Mouse (Mus musculus) layer of hippocampus, adult 8-10 months (tissue): ENCODE results near the gene Myl9. TPM values are rescaled to one million over a fixed set of nuclear protein-coding genes. Genes with fewer than 3 reads are reported as not detected.

Experiments used
- DNase-seq, 2 experiments: peaks; one replicate each; pipeline ENCODE4 v3.0.0; 2022; ENCODE audit warnings: low spot score in 2 of 2
- total RNA-seq, 4 experiments: library from RNA; stranded (reverse); gene quantifications; 2 replicates each; pipeline ENCODE4 v1.2.4; 2022

Gene Myl9
- total RNA-seq = 10 to 100 TPM; 10.4 to 22.0 (median 16.4) TPM

DNA sequence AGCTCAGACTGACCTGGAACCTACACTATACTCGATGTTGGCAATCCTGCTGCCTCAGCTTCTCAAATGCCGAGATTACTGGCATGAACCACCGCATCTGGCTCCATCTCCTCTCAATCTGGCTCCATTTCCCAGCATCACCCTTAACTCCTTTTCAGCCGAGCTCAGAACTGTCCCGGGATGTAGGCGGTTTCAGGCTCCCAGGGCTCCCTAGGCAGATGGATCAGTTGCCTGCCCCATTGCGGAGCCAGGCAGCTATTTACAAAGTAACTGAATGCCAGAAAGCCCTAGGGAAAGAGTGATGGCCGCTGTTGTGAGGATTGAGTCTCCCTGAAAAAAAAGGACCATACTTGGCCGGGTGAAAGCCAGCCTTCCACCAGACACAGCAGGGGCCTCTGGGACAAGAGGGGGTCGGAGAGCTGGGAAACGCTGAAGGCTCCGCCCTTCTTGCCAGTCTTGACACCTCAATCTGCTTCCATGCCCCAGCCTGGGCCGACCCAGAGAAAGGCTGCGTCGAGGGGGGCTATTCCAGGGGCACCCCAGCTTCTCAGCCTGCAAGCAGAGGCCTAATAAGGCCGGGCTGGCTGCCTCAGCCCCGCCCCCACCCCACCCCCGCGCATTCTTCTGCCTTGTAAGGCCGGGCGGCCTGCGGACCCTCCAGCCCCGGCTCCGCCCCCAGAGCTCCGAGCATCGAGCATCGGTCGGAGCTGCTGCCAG lies at the start of gene Myl9:
TSS of gene Myl9 (plus strand) at position 683 of the 717 bp plus-strand sequence.
- no peak for DNase-seq

DNA sequence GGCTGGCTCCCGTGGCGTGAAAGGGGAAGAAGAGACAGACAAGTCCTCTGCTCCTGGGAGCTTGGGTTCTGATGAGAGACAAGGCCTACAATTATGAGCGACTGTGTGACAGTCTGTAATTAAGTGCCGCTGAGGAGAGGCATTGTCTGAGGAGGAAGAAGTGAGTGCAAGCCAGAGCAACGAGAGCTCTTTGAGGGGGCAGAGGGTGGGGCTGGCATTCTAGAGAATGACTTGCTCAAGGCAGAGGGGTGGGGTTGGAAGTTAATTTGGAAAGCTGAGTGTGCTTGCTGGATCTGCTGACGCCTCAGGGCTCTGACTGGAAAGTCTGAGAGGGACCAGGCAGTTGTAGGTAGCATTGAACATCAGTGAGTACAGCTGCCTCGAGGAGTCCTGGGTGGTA lies 48.9 kb upstream of the Myl9 start:
- no peak for DNase-seq

DNA sequence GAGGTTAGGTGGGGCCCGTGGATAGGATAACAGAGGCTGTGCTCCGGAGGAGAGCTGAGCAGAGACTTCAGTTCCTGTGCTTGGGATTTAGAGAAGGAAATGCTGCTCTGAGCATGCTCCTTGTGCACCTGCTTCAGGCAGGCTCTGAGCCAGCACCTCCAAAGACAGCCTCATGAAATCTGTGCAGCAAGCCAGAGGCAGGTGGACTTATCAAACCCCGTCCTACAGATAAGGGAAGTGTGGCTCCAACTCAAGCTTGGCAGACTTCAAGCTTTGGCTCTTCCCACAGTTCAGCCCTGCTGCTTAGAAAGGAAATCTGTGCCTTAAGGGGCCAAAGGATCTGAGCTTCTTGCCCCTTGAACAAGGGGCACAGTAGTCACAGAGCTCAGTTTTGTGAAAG lies 48.3 kb upstream of the Myl9 start:
- peak in 1 of 2 experiments; percentile 50 for DNase-seq

DNA sequence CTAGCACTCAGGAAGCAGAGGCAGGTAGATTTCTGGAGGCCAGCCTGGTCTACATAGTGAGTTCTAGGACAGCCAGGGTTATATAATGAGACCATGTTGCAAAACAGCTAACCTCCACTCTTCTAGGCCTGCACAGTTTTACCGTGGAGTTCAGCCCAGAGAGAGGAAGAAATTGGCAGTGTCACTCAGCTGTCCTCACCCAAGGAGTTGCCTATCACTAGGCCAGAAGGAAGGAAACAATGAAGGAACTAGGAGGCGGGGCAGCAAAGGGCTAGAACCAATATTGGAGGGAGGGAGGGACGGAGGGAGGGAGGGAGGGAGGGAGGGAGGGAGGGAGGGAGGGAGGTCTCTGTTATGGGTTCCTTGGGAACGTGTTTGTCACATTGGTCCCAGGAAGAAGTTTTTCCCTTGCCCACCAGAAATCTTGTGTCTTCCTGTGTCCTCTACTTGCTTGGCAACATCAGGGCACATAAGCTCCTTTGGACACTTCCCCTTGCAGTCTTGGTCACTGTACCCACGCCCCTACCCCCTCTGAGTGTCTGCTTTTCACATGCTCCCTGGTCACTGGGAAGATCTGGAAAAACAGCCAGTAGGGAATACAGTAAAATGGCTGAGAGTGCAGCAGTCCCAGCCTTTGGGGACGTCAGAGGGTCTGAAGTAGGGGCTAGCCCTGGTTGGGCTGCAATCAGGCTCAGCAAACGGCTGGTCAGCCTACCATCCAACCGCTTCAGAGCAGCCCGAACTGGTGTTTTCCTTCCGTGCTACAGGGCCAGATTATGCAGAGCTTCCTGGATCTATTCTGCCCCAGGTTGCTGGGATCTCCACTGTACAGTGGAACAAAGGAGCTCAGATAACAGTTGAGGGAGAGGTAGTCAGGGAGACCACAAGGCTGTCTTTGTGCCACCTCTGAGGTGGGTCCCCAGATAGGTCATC lies 45.4 kb upstream of the Myl9 start:
- no peak for DNase-seq

DNA sequence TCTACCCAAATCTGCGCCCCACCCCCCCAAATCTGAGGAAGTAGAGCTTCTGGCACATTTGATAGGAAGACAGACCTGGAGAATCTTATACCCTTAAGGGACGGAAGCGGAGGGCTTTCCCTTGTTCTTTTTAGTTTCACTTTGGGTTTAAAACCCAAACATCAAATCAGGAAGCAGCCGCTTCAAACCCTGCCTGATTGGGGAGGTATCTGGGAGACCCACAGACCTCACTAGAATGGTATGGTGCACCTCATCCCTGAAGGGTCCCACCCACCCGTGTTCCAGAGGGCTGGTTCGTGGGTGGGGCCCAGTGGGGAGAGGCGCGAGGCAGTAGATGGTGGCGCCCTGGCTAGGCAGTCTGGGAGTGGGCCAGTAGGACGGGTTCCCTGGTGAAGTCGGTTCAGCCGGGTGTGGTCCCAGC lies 44.7 kb upstream of the Myl9 start:
- DNase-seq = no peak

DNA sequence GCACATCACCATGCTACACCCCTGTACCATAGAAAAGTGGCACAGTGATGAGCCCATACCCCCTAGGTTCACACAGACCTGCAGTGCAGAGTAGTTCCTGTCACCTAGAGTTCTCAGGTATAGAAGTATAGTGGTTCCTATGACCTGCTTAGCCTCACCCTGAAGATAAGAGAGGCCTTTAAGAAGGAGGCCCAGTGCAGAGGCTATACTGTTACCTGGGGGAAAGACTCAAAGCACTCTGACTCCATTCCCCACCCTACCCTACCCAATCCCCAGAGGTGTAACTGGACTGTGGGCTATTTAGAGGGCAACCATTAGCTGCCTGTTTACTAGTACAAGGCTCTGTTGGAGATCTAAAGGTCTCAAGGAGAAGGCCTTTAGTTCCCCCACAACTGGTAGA lies 43.6 kb upstream of the Myl9 start:
- DNase-seq = no peak

DNA sequence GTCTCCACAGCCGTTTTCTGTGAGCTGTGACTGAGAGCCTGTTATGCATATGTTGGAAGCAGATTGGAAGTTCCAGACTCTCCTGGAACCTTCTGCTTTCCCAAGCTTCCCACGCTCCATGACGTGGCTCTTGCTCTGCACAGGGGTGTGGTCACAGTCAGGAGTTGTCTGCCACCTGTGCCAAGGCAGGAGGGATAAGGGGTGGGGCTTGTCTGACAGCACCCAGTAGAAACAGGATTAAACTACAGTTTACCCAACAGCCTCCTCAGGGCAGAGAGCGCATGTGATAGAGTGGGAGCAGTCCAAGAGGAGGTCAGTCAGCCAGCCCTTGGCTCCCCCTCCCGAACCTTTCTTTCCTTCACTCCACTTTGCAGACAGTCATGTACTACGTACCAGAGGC lies 43.1 kb upstream of the Myl9 start:
- DNase-seq = peak; percentile 83 to 86

DNA sequence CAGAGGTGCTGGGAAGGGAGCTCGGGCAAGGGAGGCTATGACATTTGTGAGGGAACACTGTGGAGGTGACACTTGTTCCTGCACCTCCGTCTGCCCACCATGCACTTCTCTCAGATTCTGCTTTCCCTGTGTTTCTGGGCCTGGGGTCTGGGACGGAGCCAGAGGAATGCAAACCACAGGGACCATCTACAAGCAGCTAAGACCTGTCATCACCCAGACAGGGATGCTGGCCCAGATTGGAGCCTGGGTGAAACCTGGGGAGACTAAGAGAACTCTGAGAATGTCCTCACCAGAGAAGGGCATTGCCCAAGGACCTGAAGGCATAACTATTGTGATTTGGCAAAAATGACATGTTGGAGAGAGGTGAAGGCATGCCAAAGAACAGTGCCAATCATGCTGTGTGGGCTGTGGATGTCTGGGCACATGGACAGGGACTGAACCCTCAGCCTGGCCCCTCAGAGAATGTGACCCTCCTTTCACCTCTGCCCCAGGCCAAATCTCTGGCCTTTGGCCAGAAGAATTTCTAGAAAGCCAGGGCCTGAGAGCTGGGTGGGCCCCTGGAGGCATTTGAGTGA lies 39.4 kb upstream of the Myl9 start:
- no peak for DNase-seq

DNA sequence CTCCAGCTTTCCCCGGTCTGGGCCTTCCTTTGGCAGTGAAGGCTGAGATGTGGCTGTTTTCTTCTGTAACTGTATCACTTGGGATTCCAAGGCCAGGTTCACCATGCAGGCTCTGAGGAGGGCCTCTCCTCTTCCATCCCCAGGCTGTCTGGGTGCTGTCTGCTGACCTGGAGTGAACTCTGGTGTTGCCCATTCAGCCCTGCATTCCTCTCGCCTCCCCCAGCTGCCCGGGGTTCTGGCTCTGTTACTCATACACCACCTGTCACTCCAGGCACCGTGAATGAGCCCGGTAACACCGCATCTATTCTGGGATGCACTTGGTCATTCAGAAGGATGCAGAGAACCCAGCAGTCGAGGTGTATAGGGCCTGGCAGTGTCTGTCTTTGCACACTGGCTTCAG lies 38.4 kb upstream of the Myl9 start:
- DNase-seq = no peak

DNA sequence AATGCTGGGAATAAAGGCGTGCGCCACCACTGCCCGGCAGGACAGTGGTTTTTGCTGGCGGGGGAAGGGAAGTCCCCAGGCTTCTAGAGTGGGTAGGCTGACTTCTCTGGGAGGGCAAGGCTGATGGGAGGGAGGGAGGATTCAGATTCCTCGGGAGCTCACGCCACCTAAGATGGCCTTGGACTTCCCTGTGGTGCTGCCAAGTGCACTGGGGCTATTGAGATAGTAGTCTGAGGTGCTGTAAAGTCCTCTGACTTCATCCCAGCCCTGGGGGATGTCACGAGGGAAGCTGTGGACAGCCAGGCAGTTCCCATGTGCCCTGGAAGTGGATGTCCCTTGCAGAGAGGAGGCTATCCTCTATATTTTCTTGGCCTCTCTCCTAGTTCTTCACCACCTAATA lies 37.2 kb upstream of the Myl9 start:
- DNase-seq = no peak

DNA sequence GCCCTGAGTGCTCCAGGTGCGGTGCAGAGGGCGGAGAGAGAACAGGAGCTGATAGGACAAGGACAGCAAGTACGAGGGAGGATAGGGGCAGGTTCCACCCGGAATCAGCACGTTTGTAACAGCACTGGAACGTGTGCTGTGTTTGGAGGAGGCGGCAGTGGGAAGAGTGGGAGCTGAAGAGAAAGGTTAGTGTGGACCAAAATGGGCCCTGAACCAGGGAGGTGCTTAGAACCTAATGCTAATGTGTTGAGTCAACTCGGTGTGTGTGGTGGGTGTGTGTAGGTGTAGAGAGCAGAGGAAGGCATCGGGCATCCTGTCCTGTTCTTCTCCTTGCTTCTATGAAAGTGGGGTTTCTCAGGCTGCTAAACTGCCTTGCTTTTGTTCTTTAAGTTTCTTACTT lies 34.0 kb upstream of the Myl9 start:
- DNase-seq = no peak

DNA sequence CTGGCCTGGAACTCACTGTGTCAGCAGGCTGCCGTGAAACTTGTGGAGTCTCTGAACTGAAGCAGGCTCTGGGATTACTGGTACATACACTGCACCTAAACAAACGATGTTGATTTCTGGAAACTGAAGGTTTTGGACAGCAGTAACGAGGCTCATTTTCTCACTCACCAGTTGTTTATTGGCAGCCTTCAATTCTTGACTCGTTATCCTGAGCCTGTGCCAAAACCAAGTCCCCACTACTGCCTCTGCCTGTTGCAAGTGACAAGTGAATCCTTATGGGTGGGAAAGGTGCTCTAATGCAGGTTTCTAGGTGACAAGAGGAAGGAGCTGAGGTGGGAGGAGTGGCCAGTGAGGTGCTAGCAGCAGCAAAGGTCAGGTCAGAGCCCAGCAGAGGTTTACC lies 33.2 kb upstream of the Myl9 start:
- no peak for DNase-seq

DNA sequence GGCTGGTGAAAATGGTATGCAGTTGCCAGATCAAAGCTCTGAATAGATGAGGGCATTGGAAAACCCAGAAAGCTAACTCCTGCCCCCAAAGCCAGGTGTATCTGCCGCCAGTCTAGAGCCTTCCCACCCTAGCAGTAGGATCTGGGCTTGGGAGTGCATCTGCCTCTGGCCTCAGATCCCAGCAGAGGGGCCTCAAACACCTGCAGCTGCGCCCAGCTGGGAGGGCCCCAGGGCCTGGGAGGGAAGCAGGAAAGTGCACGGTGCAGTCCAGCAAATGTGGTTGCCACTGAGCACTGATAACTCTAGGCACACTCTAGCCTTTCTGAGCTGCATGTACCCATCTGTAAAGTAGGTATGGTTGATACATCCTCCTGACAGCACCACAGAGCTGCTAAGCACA lies 32.0 kb upstream of the Myl9 start:
- no peak for DNase-seq

DNA sequence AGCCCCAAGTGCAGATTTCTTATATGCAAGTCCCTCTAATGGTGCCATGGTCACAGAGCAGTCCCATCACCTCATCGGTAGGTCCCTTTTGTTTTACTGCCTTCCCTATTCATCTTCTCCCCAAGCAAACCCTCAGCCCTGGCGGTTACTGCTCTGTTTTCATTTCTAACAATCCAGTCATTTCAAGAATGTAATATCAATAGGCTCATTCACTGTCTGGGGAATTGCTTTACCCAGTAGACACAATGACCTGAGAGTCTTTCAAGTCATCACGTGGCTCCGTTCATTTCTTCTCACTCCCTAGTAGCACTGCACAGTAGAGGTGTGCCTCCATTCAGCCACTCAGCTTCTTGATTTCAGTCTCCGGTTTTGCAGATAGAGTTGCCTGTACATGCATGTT lies 30.8 kb upstream of the Myl9 start:
- no peak for DNase-seq

DNA sequence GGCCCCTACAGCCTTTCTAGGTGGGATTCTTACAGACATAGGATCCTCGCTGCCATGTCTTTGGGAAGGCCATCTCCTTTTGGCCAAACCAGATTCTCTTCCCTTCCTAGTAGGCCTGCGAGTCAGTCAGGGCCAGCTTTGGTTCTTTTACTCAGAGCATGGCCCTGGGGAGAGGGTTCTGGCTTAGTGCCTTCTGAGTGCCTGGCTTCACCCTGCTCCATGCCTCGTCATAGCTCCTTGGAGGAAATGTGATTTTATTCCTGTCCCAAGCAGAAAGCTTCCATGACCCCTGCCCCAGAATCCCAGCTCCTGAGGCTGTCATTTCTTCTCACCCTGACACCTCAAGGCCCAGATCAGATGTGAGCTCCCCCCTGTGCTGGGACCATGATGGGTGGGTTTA lies 27.9 kb upstream of the Myl9 start:
- no peak for DNase-seq

DNA sequence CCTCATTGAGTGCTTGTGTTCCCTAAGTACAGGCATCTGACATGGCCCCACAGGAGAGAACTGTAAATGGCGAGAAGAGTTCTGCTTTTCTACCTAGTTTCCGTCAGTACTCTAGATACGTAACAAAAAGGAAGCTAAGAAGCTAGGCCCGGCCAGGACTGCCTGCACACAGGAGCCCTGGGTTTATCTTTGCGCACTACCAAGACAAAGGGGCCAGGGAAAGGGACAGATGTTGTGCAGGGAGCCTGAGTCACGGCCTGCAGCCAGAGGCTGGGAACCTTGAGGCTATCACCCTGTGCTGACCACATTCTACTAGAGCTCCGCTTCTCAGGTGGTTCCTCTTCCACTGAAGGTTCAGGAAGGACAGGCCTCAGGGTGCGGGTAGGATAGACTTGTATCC lies 25.5 kb upstream of the Myl9 start:
- no peak for DNase-seq

DNA sequence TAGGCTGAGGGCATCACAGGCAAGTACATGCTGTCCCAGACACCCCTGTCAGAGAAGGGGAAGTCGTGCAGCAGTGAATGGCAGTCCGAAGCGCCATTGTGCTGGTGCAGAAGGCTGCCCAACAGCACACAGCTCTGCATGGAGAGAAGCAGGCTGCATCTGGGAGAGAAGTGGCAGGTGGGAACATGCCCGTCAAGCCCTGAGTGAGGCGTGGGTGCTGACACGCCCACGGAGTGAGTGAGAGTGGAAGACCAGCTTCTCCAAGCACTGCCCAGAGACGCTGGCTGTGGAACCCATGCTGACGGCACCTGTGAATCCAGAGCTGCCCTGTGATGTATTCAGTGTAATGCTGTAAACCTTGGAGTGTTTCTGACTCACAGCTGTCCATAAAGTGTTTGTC lies 18.3 kb upstream of the Myl9 start:
- no peak for DNase-seq

DNA sequence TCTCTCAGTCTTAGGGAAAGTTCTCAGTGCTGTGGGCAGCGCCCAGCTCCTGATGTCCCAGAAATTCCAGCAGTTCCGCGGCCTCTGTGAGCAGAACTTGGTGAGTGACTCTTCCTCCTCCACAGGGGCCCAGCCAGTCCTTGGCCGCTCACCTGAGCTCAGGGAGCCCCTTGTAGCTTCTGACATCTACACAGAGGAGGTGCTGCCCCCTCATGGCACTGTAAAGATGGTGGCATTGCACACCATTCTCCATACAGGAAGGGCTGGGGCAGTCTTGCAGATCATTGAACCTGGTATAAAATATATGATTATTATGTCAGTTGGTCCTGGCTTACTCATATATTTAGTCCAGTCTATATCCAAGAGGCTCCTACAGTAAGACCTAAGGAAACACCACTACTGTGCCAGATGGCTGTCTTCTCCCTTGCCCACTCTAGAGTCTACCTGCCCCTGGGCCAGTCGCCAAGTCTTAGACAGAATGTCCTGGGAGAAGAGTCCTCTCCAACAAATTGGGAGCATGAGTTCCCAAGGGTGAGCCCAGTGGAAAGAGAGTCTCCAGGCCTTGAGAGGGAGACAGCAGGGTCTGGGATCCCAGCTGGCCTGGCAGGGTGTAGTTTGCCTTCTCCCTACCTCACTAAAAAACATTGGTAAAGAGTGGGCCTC lies 14.2 kb upstream of the Myl9 start:
- DNase-seq = no peak

DNA sequence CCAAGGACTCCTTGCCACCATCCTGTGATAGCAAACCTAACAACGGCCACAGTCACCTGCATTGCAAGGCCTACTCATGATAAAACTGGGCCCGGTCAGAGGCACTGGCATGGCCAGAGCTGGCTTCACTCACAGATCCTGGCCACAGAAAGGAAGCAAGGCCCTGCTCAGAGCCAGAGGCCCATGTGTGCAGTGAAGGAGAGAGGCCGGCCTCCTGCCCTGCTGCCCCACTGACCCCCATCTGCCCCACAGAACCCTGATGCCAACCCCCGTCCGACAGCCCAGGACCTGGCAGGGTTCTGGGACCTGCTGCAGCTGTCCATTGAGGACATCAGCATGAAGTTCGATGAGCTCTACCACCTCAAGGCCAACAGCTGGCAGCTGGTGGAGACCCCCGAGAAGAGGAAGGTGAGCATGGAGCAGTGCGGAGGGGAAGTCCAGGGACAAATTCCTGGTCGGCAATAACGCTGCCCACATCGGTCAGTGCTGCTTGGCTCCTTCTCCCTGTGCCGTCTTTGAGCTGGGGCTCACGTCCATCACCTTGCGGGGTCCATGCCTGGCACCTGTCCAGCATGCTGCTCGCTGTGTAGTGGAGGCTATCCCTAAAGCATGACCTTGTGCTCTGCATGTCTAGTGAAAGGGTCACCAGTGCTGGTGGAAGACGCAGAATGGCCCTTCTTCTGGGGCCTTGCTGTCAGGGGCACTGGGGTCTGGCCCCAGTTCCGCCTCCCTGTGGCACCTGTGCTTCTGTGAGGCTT lies 13.5 kb upstream of the Myl9 start:
- DNase-seq = no peak

DNA sequence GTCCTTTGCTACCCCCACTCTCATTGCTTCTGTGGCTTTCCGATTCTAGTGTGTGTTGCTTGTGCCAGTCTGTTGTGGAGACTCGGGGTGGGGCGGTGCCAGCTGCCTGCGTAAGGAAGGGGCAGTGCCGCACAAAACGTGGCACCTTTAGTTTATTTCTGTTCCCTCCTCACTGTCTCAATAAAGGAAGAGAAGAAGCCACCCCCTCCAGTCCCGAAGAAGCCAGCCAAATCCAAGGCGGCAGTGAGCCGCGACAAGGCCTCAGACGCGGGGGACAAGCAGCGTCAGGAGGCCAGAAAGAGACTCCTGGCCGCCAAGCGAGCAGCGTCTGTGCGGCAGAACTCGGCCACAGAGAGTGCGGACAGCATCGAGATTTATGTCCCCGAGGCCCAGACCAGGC lies 12.7 kb upstream of the Myl9 start:
- no peak for DNase-seq

DNA sequence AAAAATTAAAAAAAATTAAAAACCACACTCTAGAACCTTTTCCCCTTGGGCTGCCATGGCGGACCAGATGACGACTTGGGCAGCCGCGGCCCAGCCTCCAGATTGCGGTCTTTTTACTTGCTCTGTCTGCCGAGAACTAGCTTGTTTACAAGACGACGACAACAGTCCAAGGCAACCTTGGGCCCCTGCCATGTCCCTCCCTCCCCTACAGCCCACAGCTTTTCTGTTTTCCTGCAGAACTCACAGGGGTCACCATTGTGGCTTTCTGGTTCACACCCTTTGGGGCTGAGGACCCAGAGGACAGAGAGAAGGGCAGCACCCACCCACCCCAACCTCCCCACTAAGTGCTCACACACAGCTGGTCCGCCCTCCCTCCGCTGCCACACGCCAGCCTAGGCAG lies 12.1 kb upstream of the Myl9 start:
- no peak for DNase-seq
